Comparison of ENCODE assay signal across 17 mouse cellular contexts in the genomic region with DNA sequence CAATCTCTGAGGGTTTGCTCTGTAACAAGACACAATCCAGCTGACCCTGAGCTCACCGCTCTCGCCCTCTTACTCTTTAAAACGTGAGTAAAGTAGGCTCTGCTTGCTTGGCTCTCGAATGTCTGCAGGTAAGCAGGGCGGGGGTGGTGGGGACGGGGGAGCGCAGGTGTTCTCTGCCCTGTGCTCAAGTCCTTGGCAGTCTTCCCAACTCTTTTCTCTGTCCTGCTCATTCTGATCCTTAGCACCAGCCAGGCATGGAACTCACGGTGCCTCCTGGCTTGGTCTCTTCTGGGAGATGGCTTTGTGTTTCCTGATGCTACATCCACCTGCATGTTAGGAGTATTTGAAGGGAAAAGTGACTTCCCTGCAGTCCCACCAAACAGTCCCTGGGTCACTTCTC.
A peak's percentile ranks its signal among the peaks of the same experiment; 100 is the strongest.
DNase-seq lines count a peak whose midpoint lies in the region; ATAC-seq and TF ChIP-seq lines count a peak whose summit lies in the region.
"Had no signal": no experiment of that assay in that cellular context is flagged by ENCODE, and none has a peak within 500 bp of the region (broad histone marks: within the 10 kb centered on the region; RNA-seq: fewer than 3 reads in every experiment).

No protein-coding gene starts in this region.

- H3K36me3 ChIP-seq in kidney, adult 2 months (ENCODE audit: control insufficient read depth, insufficient read depth, low read length), result no peaks in the 10 kb centered on the region
- no peaks in the 10 kb centered on the region for H3K36me3 ChIP-seq in kidney, embryonic 16.5 days (ENCODE audit: insufficient read depth, low read length)
- no peaks in the 10 kb centered on the region for H3K36me3 ChIP-seq in lung, embryonic 15.5 days
- H3K36me3 ChIP-seq: hindbrain, embryonic 13.5 days; limb, embryonic 10.5 days; midbrain, embryonic 12.5 days; neural tube, embryonic 12.5 days had no signal

- peak; percentile 45 for DNase-seq in kidney, adult 2 months
- no peak for DNase-seq in lung, postnatal 10 days
- DNase-seq in cerebellum, adult 9-10 months, result peak; percentile 46
- no peak for DNase-seq in embryo, embryonic 9.5 days (ENCODE audit: extremely low spot score)
- no peak for DNase-seq in heart, adult 8-10 months (ENCODE audit: low spot score)
- DNase-seq: adrenal gland, adult 2 months; embryo, embryonic 11 days; lung, adult 2 months had no signal

- TF ChIP-seq POLR2A in kidney, adult 2 months (IDR thresholded peaks at IDR 0.05; ENCODE audit: low read depth, low read length), result no peak

- H3K9me3 ChIP-seq in kidney, embryonic 16.5 days (ENCODE audit: low read length), result no peaks in the 10 kb centered on the region
- no peaks in the 10 kb centered on the region for H3K9me3 ChIP-seq in lung, embryonic 15.5 days
- H3K9me3 ChIP-seq: heart, embryonic 12.5 days; hindbrain, embryonic 13.5 days; limb, embryonic 10.5 days; midbrain, embryonic 12.5 days; neural tube, embryonic 12.5 days had no signal

- WGBS in kidney, adult 2 months, result 43% methylated on average over 8 of the region's 8 CpGs
- WGBS in kidney, embryonic 16.5 days, result 71% methylated on average over 8 of the region's 8 CpGs
- 55% methylated on average over 8 of the region's 8 CpGs for WGBS in lung, embryonic 15.5 days

- no peak for ATAC-seq in kidney, embryonic 16.5 days (ENCODE audit: low FRiP score, low TSS enrichment)
- no peak; the same call in 1 of the 2 replicates for ATAC-seq in lung, embryonic 15.5 days (ENCODE audit: borderline replicate concordance, extremely low read depth, low FRiP score, low TSS enrichment)
- ATAC-seq: inflammation-experienced regulatory T-cells, adult 6 months had no signal

- no peak overlapping the region for H3K9ac ChIP-seq in kidney, embryonic 16.5 days (replicated peaks; ENCODE audit: low read length)
- H3K9ac ChIP-seq in lung, embryonic 15.5 days, result no peak overlapping the region
- H3K9ac ChIP-seq: heart, embryonic 12.5 days; hindbrain, embryonic 13.5 days; midbrain, embryonic 12.5 days; neural tube, embryonic 12.5 days had no signal

- H3K4me3 ChIP-seq in kidney, adult 2 months (ENCODE audit: insufficient read depth, low read depth, low read length), result no peak overlapping the region
- no peak overlapping the region for H3K4me3 ChIP-seq in kidney, embryonic 16.5 days (ENCODE audit: low read length)
- no peak overlapping the region for H3K4me3 ChIP-seq in lung, embryonic 15.5 days
- H3K4me3 ChIP-seq: heart, embryonic 12.5 days; hindbrain, embryonic 13.5 days; limb, embryonic 10.5 days; midbrain, embryonic 12.5 days; neural tube, embryonic 12.5 days had no signal

- no peak overlapping the region for H3K4me2 ChIP-seq in kidney, embryonic 16.5 days (replicated peaks; ENCODE audit: low read depth, low read length)
- H3K4me2 ChIP-seq in lung, embryonic 15.5 days, result no peak overlapping the region
- H3K4me2 ChIP-seq: heart, embryonic 12.5 days; hindbrain, embryonic 13.5 days; midbrain, embryonic 12.5 days; neural tube, embryonic 12.5 days had no signal

- H3K4me1 ChIP-seq in kidney, adult 2 months (ENCODE audit: control insufficient read depth, insufficient read depth, low read length), result peaks cover 8% of the 10 kb centered on the region; the same call in 1 of the 2 replicates
- peaks cover 25% of the 10 kb centered on the region for H3K4me1 ChIP-seq in kidney, embryonic 16.5 days (ENCODE audit: insufficient read depth, low read length)
- H3K4me1 ChIP-seq in lung, embryonic 15.5 days, result peaks cover 29% of the 10 kb centered on the region

- TF ChIP-seq CTCF in kidney, adult 2 months (conservative IDR thresholded peaks at IDR 0.05; ENCODE audit: insufficient read depth, insufficient read length, low read depth, low read length), result no peak

- H3K27ac ChIP-seq in kidney, adult 2 months (ENCODE audit: insufficient read depth, low read depth, low read length), result no peak overlapping the region
- no peak overlapping the region for H3K27ac ChIP-seq in kidney, embryonic 16.5 days (ENCODE audit: low read length)
- 0 out of 2 replicates have a peak overlapping the region, but pooled peaks have one; percentile 0 for H3K27ac ChIP-seq in lung, embryonic 15.5 days
- H3K27ac ChIP-seq: hindbrain, embryonic 13.5 days; limb, embryonic 10.5 days; midbrain, embryonic 12.5 days; neural tube, embryonic 12.5 days; stomach, postnatal 0 days had no signal

- no peaks in the 10 kb centered on the region for H3K27me3 ChIP-seq in kidney, adult 2 months (replicated peaks; ENCODE audit: control insufficient read depth, insufficient read depth, low read length)
- no peaks in the 10 kb centered on the region for H3K27me3 ChIP-seq in kidney, embryonic 16.5 days (ENCODE audit: insufficient read depth, low read length)
- H3K27me3 ChIP-seq in lung, embryonic 15.5 days, result no peaks in the 10 kb centered on the region
- H3K27me3 ChIP-seq: heart, embryonic 12.5 days; hindbrain, embryonic 13.5 days; midbrain, embryonic 12.5 days; neural tube, embryonic 12.5 days had no signal

Comparison
In these comparisons a context has a peak if more than half of its experiments do, and no peak if none do; other contexts are left out.
1. DNase-seq: peak in kidney, adult 2 months (single experiment) and cerebellum, adult 9-10 months (single experiment); none in lung, postnatal 10 days (single experiment), embryo, embryonic 9.5 days (single experiment) and heart, adult 8-10 months (single experiment).